Comparison of ENCODE assay signal across 20 mouse cellular contexts in the genomic region with DNA sequence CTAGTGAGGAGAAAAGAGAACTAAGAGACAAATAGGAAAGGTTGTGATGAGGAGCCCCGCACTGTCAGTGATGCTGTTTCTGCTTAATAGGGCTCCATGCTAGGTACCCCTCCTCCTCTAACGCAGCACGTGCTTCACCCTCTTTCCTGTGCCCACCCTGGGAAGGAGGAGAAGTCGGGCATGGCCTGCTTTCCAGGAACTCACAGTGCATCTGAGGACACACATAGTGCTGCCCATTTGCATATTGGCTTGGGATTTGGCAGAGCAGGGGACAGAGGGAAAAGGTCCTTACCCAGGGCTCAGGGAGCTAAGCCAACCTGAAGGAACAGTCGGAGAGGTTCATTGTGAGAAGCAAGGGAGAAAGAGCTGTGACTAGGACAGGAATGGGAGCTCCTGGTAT.
DNase-seq lines count a peak whose midpoint lies in the region; ATAC-seq and TF ChIP-seq lines count a peak whose summit lies in the region.
"Had no signal": no experiment of that assay in that cellular context is flagged by ENCODE, and none has a peak within 500 bp of the region (broad histone marks: within the 10 kb centered on the region; RNA-seq: fewer than 3 reads in every experiment).

No protein-coding gene starts in this region.

- no peak for TF ChIP-seq CTCF in midbrain, postnatal 0 days (IDR thresholded peaks at IDR 0.05)
- no peak for TF ChIP-seq CTCF in lung, adult 2 months (IDR thresholded peaks at IDR 0.05; ENCODE audit: insufficient read depth, low read length)

- TF ChIP-seq POLR2A in lung, adult 2 months (IDR thresholded peaks at IDR 0.05; ENCODE audit: borderline replicate concordance, extremely low read depth, low read depth, low read length), result no peak

- H3K9ac ChIP-seq in kidney, embryonic 16.5 days (replicated peaks; ENCODE audit: low read length), result no peak overlapping the region
- no peak overlapping the region for H3K9ac ChIP-seq in midbrain, postnatal 0 days (replicated peaks; ENCODE audit: low read length, poor library complexity, severe bottlenecking)
- H3K9ac ChIP-seq: forebrain, embryonic 13.5 days; limb, embryonic 15.5 days; lung, embryonic 14.5 days had no signal

- no peaks in the 10 kb centered on the region for H3K36me3 ChIP-seq in kidney, embryonic 16.5 days (ENCODE audit: insufficient read depth, low read length)
- no peaks in the 10 kb centered on the region for H3K36me3 ChIP-seq in midbrain, embryonic 10.5 days
- no peaks in the 10 kb centered on the region for H3K36me3 ChIP-seq in midbrain, postnatal 0 days (ENCODE audit: insufficient read depth, low read length)
- H3K36me3 ChIP-seq: G1E; limb, embryonic 15.5 days had no signal

- no peak for ATAC-seq in kidney, embryonic 16.5 days (ENCODE audit: low FRiP score, low TSS enrichment)
- ATAC-seq in midbrain, postnatal 0 days (ENCODE audit: low FRiP score), result no peak; the same call in 1 of the 2 replicates
- ATAC-seq: activated CD4-positive, CD25-positive, alpha-beta regulatory T cell, adult 4 months; forebrain, embryonic 13.5 days; hindbrain, postnatal 0 days; intestine, postnatal 0 days had no signal

- H3K27ac ChIP-seq in kidney, embryonic 16.5 days (ENCODE audit: low read length), result no peak overlapping the region
- H3K27ac ChIP-seq in midbrain, embryonic 10.5 days (replicated peaks), result peak overlapping the region; percentile 39; the same call in 1 of the 2 replicates
- no peak overlapping the region for H3K27ac ChIP-seq in midbrain, postnatal 0 days (ENCODE audit: low read depth, low read length)
- H3K27ac ChIP-seq: forebrain, embryonic 13.5 days; hindbrain, postnatal 0 days; limb, embryonic 15.5 days had no signal

- DNase-seq in adrenal gland, postnatal 14 days, result peak; percentile 22
- no peak for DNase-seq in adrenal gland, postnatal 25 days
- DNase-seq in kidney, adult 18-20 months, result peak; percentile 25
- DNase-seq in midbrain, embryonic 10.5 days (ENCODE audit: low spot score), result no peak
- no peak for DNase-seq in midbrain, postnatal 0 days (ENCODE audit: low spot score)
- no peak for DNase-seq in lung, adult 2 months
- DNase-seq: cerebellum, adult 2 months; gastrocnemius, postnatal 10 days; heart, adult 18-20 months; lung, embryonic 14.5 days; lung, postnatal 4 days; retina, postnatal 1 day; thymus, postnatal 14 days had no signal

- no peaks in the 10 kb centered on the region; the same call in 1 of the 2 replicates for H3K9me3 ChIP-seq in kidney, embryonic 16.5 days (ENCODE audit: low read length)
- H3K9me3 ChIP-seq in midbrain, embryonic 10.5 days (replicated peaks), result no peaks in the 10 kb centered on the region
- no peaks in the 10 kb centered on the region for H3K9me3 ChIP-seq in midbrain, postnatal 0 days (ENCODE audit: low read length)
- H3K9me3 ChIP-seq: limb, embryonic 15.5 days had no signal

- H3K27me3 ChIP-seq in kidney, embryonic 16.5 days (ENCODE audit: insufficient read depth, low read length), result no peaks in the 10 kb centered on the region
- H3K27me3 ChIP-seq in midbrain, embryonic 10.5 days (ENCODE audit: low read depth, poor library complexity, severe bottlenecking), result no peaks in the 10 kb centered on the region
- H3K27me3 ChIP-seq in midbrain, postnatal 0 days (ENCODE audit: insufficient read depth, low read length), result no peaks in the 10 kb centered on the region
- H3K27me3 ChIP-seq: forebrain, embryonic 13.5 days; limb, embryonic 15.5 days had no signal

- H3K4me1 ChIP-seq in kidney, embryonic 16.5 days (ENCODE audit: insufficient read depth, low read length), result 0 out of 2 replicates have a peak, but pooled peaks cover 3% of the 10 kb centered on the region
- H3K4me1 ChIP-seq in midbrain, embryonic 10.5 days, result peaks cover 14% of the 10 kb centered on the region
- H3K4me1 ChIP-seq in midbrain, postnatal 0 days (ENCODE audit: insufficient read depth, low read length), result no peaks in the 10 kb centered on the region
- H3K4me1 ChIP-seq in lung, adult 2 months (ENCODE audit: control insufficient read depth, insufficient read depth, low read length), result no peaks in the 10 kb centered on the region
- H3K4me1 ChIP-seq: forebrain, embryonic 13.5 days; limb, embryonic 15.5 days had no signal

- H3K4me2 ChIP-seq in kidney, embryonic 16.5 days (replicated peaks; ENCODE audit: low read depth, low read length), result no peak overlapping the region
- H3K4me2 ChIP-seq in midbrain, postnatal 0 days (ENCODE audit: low read depth, low read length, poor library complexity, severe bottlenecking), result no peak overlapping the region
- H3K4me2 ChIP-seq: forebrain, embryonic 13.5 days; limb, embryonic 15.5 days; lung, embryonic 14.5 days had no signal

- 56% methylated on average over 5 of the region's 5 CpGs for WGBS in kidney, embryonic 16.5 days
- WGBS in midbrain, embryonic 10.5 days, result 54% methylated on average over 5 of the region's 5 CpGs
- 33% methylated on average over 5 of the region's 5 CpGs for WGBS in midbrain, postnatal 0 days
- 56% methylated on average over 5 of the region's 5 CpGs for WGBS in lung, adult 2 months

- no peak overlapping the region for H3K4me3 ChIP-seq in kidney, embryonic 16.5 days (ENCODE audit: low read length)
- no peak overlapping the region for H3K4me3 ChIP-seq in midbrain, embryonic 10.5 days
- H3K4me3 ChIP-seq in midbrain, postnatal 0 days (ENCODE audit: low read depth, low read length), result no peak overlapping the region
- H3K4me3 ChIP-seq in lung, adult 2 months (replicated peaks; ENCODE audit: extremely low read depth, low read depth, low read length), result no peak overlapping the region
- H3K4me3 ChIP-seq: forebrain, embryonic 13.5 days; limb, embryonic 15.5 days had no signal

Comparison
In these comparisons a context has a peak if more than half of its experiments do, and no peak if none do; other contexts are left out.
1. DNase-seq: peak in adrenal gland, postnatal 14 days (single experiment) and kidney, adult 18-20 months (single experiment); none in adrenal gland, postnatal 25 days (single experiment), midbrain, embryonic 10.5 days (single experiment), midbrain, postnatal 0 days (single experiment) and lung, adult 2 months (single experiment).